Mouse (Mus musculus): ENCODE results near the gene Sytl4. TPM values are rescaled to one million over a fixed set of nuclear protein-coding genes. Genes with fewer than 3 reads are reported as not detected.

The Sytl4 gene
- polyA plus RNA-seq, 1 experiment from 2014 or later = 1.5 TPM

- Histone ChIP-seq H3K4me2 (no peak overlapping the region), H3K4me3 (ENCODE audit: low read depth, low read length) (no peak overlapping the region), H3K9ac (ENCODE audit: low read length) (no peak overlapping the region), H3K27ac (ENCODE audit: low read depth, low read length) (no peak overlapping the region), H3K36me3 (ENCODE audit: control insufficient read depth, insufficient read depth, low read length) (no peaks in the 10 kb centered on the region), H3K27me3 (ENCODE audit: control insufficient read depth, insufficient read depth, low read length) (no peaks in the 10 kb centered on the region), H3K4me1 (ENCODE audit: control insufficient read depth, insufficient read depth, low read length) (no peaks in the 10 kb centered on the region), H3K9me3 (ENCODE audit: control insufficient read depth, low read length) (no peaks in the 10 kb centered on the region)
- ATAC-seq (ENCODE audit: low FRiP score) = no peak
- WGBS = 89% methylated on average over 4 of the region's 4 CpGs
- DNase-seq (ENCODE audit: low spot score, missing footprints) = no peak
Measured at GRCm38 (mm10) chrX:133936605-133937225, 44.9 kb downstream of the Sytl4 start.

GRCm38 (mm10) chrX:133931302-133932013, 50.2 kb downstream of the Sytl4 start:
- ATAC-seq (ENCODE audit: low FRiP score) (peak; percentile 33; the same call in 1 of the 2 replicates), DNase-seq (ENCODE audit: low spot score, missing footprints) (no peak)
- Histone ChIP-seq H3K9me3 (ENCODE audit: control insufficient read depth, low read length) (no peaks in the 10 kb centered on the region), H3K36me3 (ENCODE audit: control insufficient read depth, insufficient read depth, low read length) (no peaks in the 10 kb centered on the region), H3K9ac (ENCODE audit: low read length) (no peak overlapping the region), H3K4me3 (ENCODE audit: low read depth, low read length) (no peak overlapping the region), H3K27ac (ENCODE audit: low read depth, low read length) (no peak overlapping the region), H3K4me2 (no peak overlapping the region), H3K4me1 (ENCODE audit: control insufficient read depth, insufficient read depth, low read length) (no peaks in the 10 kb centered on the region), H3K27me3 (ENCODE audit: control insufficient read depth, insufficient read depth, low read length) (no peaks in the 10 kb centered on the region)
- 69% methylated on average over 12 of the region's 12 CpGs for WGBS

GRCm38 (mm10) chrX:133926760-133927159, 54.9 kb downstream of the Sytl4 start:
- H3K4me2 ChIP-seq = no peak overlapping the region
- no peaks in the 10 kb centered on the region for H3K4me1 ChIP-seq (ENCODE audit: control insufficient read depth, insufficient read depth, low read length)
- DNase-seq (ENCODE audit: low spot score, missing footprints) = no peak
- H3K9ac ChIP-seq (ENCODE audit: low read length) = no peak overlapping the region
- no peak overlapping the region for H3K27ac ChIP-seq (ENCODE audit: low read depth, low read length)
- 89% methylated on average over 5 of the region's 5 CpGs for WGBS
- H3K36me3 ChIP-seq (ENCODE audit: control insufficient read depth, insufficient read depth, low read length) = no peaks in the 10 kb centered on the region
- no peaks in the 10 kb centered on the region for H3K9me3 ChIP-seq (ENCODE audit: control insufficient read depth, low read length)
- no peaks in the 10 kb centered on the region; the same call in 1 of the 2 replicates for H3K27me3 ChIP-seq (ENCODE audit: control insufficient read depth, insufficient read depth, low read length)
- ATAC-seq (ENCODE audit: low FRiP score) = no peak
- no peak overlapping the region for H3K4me3 ChIP-seq (ENCODE audit: low read depth, low read length)

- no peaks in the 10 kb centered on the region for H3K4me1 ChIP-seq (ENCODE audit: control insufficient read depth, insufficient read depth, low read length)
- DNase-seq (ENCODE audit: low spot score, missing footprints) (no peak), ATAC-seq (ENCODE audit: low FRiP score) (no peak)
- no peak overlapping the region for H3K4me2 ChIP-seq
- no peaks in the 10 kb centered on the region for H3K36me3 ChIP-seq (ENCODE audit: control insufficient read depth, insufficient read depth, low read length)
- 77% methylated on average over 4 of the region's 4 CpGs for WGBS
- H3K9ac ChIP-seq (ENCODE audit: low read length) = no peak overlapping the region
- H3K4me3 ChIP-seq (ENCODE audit: low read depth, low read length) = no peak overlapping the region
- no peaks in the 10 kb centered on the region; the same call in 1 of the 2 replicates for H3K27me3 ChIP-seq (ENCODE audit: control insufficient read depth, insufficient read depth, low read length)
- H3K9me3 ChIP-seq (ENCODE audit: control insufficient read depth, low read length) = no peaks in the 10 kb centered on the region
- no peak overlapping the region for H3K27ac ChIP-seq (ENCODE audit: low read depth, low read length)
Measured at GRCm38 (mm10) chrX:133921187-133921586, 60.4 kb downstream of the Sytl4 start.

GRCm38 (mm10) chrX:133914219-133914618, 67.4 kb downstream of the Sytl4 start:
- H3K9me3 ChIP-seq (ENCODE audit: control insufficient read depth, low read length) = no peaks in the 10 kb centered on the region
- 0 out of 2 replicates have a peak, but pooled peaks cover 2% of the 10 kb centered on the region for H3K27me3 ChIP-seq (ENCODE audit: control insufficient read depth, insufficient read depth, low read length)
- WGBS = 64% methylated on average over 7 of the region's 7 CpGs
- no peak overlapping the region for H3K4me2 ChIP-seq
- no peaks in the 10 kb centered on the region for H3K36me3 ChIP-seq (ENCODE audit: control insufficient read depth, insufficient read depth, low read length)
- peaks cover 5% of the 10 kb centered on the region; the same call in 1 of the 2 replicates for H3K4me1 ChIP-seq (ENCODE audit: control insufficient read depth, insufficient read depth, low read length)
- DNase-seq (ENCODE audit: low spot score, missing footprints) (no peak), ATAC-seq (ENCODE audit: low FRiP score) (no peak)
- H3K27ac ChIP-seq (ENCODE audit: low read depth, low read length) = no peak overlapping the region
- H3K9ac ChIP-seq (ENCODE audit: low read length) = no peak overlapping the region
- no peak overlapping the region for H3K4me3 ChIP-seq (ENCODE audit: low read depth, low read length)

GRCm38 (mm10) chrX:133913006-133913405, 68.6 kb downstream of the Sytl4 start:
- no peak overlapping the region for H3K9ac ChIP-seq (ENCODE audit: low read length)
- 83% methylated on average over 3 of the region's 3 CpGs for WGBS
- H3K27ac ChIP-seq (ENCODE audit: low read depth, low read length) = no peak overlapping the region
- no peak overlapping the region for H3K4me2 ChIP-seq
- H3K4me3 ChIP-seq (ENCODE audit: low read depth, low read length) = no peak overlapping the region
- H3K4me1 ChIP-seq (ENCODE audit: control insufficient read depth, insufficient read depth, low read length) = peaks cover 5% of the 10 kb centered on the region; the same call in 1 of the 2 replicates
- no peaks in the 10 kb centered on the region for H3K36me3 ChIP-seq (ENCODE audit: control insufficient read depth, insufficient read depth, low read length)
- H3K27me3 ChIP-seq (ENCODE audit: control insufficient read depth, insufficient read depth, low read length) = 0 out of 2 replicates have a peak, but pooled peaks cover 2% of the 10 kb centered on the region
- no peaks in the 10 kb centered on the region for H3K9me3 ChIP-seq (ENCODE audit: control insufficient read depth, low read length)
- no peak for DNase-seq (ENCODE audit: low spot score, missing footprints)
- ATAC-seq (ENCODE audit: low FRiP score) = no peak

GRCm38 (mm10) chrX:133911397-133912103, 70.1 kb downstream of the Sytl4 start:
- no peak overlapping the region for H3K4me3 ChIP-seq (ENCODE audit: low read depth, low read length)
- no peak overlapping the region for H3K27ac ChIP-seq (ENCODE audit: low read depth, low read length)
- H3K4me2 ChIP-seq = no peak overlapping the region
- no peak overlapping the region for H3K9ac ChIP-seq (ENCODE audit: low read length)
- no peak for ATAC-seq (ENCODE audit: low FRiP score)
- H3K4me1 ChIP-seq (ENCODE audit: control insufficient read depth, insufficient read depth, low read length) = peaks cover 5% of the 10 kb centered on the region; the same call in 1 of the 2 replicates
- no peaks in the 10 kb centered on the region for H3K36me3 ChIP-seq (ENCODE audit: control insufficient read depth, insufficient read depth, low read length)
- DNase-seq (ENCODE audit: low spot score, missing footprints) = no peak
- 28% methylated on average over 10 of the region's 10 CpGs for WGBS
- 0 out of 2 replicates have a peak, but pooled peaks cover 2% of the 10 kb centered on the region for H3K27me3 ChIP-seq (ENCODE audit: control insufficient read depth, insufficient read depth, low read length)
- no peaks in the 10 kb centered on the region for H3K9me3 ChIP-seq (ENCODE audit: control insufficient read depth, low read length)

GRCm38 (mm10) chrX:133908261-133908660, 73.4 kb downstream of the Sytl4 start, which contains the start of gene Srpx2:
Gene Srpx2, plus strand, starts transcription at chrX:133908426.
- Histone ChIP-seq H3K9me3 (ENCODE audit: control insufficient read depth, low read length) (no peaks in the 10 kb centered on the region), H3K4me1 (ENCODE audit: control insufficient read depth, insufficient read depth, low read length) (peaks cover 5% of the 10 kb centered on the region; the same call in 1 of the 2 replicates), H3K4me2 (no peak within 1 kb of the TSS), H3K36me3 (ENCODE audit: control insufficient read depth, insufficient read depth, low read length) (no peaks in the 10 kb centered on the region), H3K27ac (ENCODE audit: low read depth, low read length) (no peak within 1 kb of the TSS), H3K9ac (ENCODE audit: low read length) (no peak within 1 kb of the TSS), H3K27me3 (ENCODE audit: control insufficient read depth, insufficient read depth, low read length) (0 out of 2 replicates have a peak, but pooled peaks cover 2% of the 10 kb centered on the region), H3K4me3 (ENCODE audit: low read depth, low read length) (no peak within 1 kb of the TSS)
- WGBS = 38% methylated on average over 3 of the region's 3 CpGs
- ATAC-seq (ENCODE audit: low FRiP score) (no peak), DNase-seq (ENCODE audit: low spot score, missing footprints) (no peak)
